ENCODE assay signal across 11 mouse cellular contexts in the genomic region with DNA sequence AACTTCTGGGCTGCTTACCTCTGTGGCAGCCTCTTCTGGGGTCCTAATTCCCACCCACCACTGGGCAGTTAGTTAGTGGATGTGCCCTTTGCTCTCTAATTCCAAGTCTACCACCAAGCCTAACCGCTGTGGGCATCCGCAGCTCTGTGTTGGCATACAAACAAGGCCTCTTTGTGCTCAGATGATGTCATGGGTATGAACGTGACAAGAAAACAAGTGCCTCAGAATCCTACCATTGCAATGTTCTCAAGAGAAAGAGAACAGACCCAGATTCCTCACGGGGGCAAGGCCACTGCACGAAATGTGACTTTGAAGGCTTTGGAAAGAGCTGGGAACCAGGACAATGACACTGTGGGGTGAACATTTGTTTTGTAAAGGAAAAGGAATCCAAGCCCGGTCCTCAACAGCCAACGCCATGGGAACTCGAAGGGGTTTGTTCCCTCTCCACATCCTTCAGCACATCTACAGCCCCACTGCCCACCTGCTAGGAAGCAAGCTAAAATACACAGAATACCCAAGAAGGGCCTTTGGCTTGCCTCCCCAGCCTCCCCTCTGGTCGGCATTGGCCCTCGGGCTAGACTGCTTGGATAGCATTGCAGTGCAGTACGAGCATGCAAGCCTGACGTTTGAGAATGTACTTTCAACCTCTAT.
DNase-seq lines count a peak whose midpoint lies in the region; ATAC-seq and TF ChIP-seq lines count a peak whose summit lies in the region.
"Had no signal": no experiment of that assay in that cellular context is flagged by ENCODE, and none has a peak within 500 bp of the region (broad histone marks: within the 10 kb centered on the region; RNA-seq: fewer than 3 reads in every experiment).

No protein-coding gene starts in this region.

- H3K27ac ChIP-seq in embryonic facial prominence, embryonic 14.5 days (replicated peaks; ENCODE audit: low read depth, low read length), result no peak overlapping the region
- no peak overlapping the region for H3K27ac ChIP-seq in embryonic facial prominence, embryonic 10.5 days (replicated peaks)
- H3K27ac ChIP-seq in forebrain, embryonic 11.5 days (ENCODE audit: low read depth, low read length), result peak overlapping the region; percentile 71
- peak overlapping the region; percentile 93 for H3K27ac ChIP-seq in layer of hippocampus, adult 2 months
- peak overlapping the region; percentile 68 for H3K27ac ChIP-seq in midbrain, embryonic 15.5 days
- H3K27ac ChIP-seq in kidney, embryonic 15.5 days, result no peak overlapping the region
- H3K27ac ChIP-seq: liver, embryonic 15.5 days; stomach, postnatal 0 days had no signal

- TF ChIP-seq CTCF in layer of hippocampus, adult 2 months (conservative IDR thresholded peaks at IDR 0.05), result no peak

- no peak overlapping the region for H3K4me3 ChIP-seq in embryonic facial prominence, embryonic 14.5 days (ENCODE audit: low read depth, low read length)
- H3K4me3 ChIP-seq in embryonic facial prominence, embryonic 10.5 days, result no peak overlapping the region
- H3K4me3 ChIP-seq in forebrain, embryonic 11.5 days (ENCODE audit: low read depth, low read length), result no peak overlapping the region
- H3K4me3 ChIP-seq in layer of hippocampus, adult 2 months, result no peak overlapping the region
- H3K4me3 ChIP-seq in midbrain, embryonic 15.5 days, result no peak overlapping the region
- no peak overlapping the region for H3K4me3 ChIP-seq in kidney, embryonic 15.5 days (replicated peaks)
- H3K4me3 ChIP-seq: liver, embryonic 15.5 days had no signal

- no peaks in the 10 kb centered on the region for H3K27me3 ChIP-seq in embryonic facial prominence, embryonic 14.5 days (replicated peaks; ENCODE audit: control insufficient read depth, insufficient read depth, low read length)
- no peaks in the 10 kb centered on the region for H3K27me3 ChIP-seq in embryonic facial prominence, embryonic 10.5 days (replicated peaks; ENCODE audit: low read depth, poor library complexity, severe bottlenecking)
- H3K27me3 ChIP-seq in forebrain, embryonic 11.5 days (ENCODE audit: control insufficient read depth, insufficient read depth, low read length), result no peaks in the 10 kb centered on the region
- H3K27me3 ChIP-seq in midbrain, embryonic 15.5 days (replicated peaks), result no peaks in the 10 kb centered on the region
- H3K27me3 ChIP-seq in kidney, embryonic 15.5 days, result no peaks in the 10 kb centered on the region
- H3K27me3 ChIP-seq: liver, embryonic 15.5 days had no signal

- no peak overlapping the region for H3K9ac ChIP-seq in embryonic facial prominence, embryonic 14.5 days (ENCODE audit: low read depth, low read length)
- no peak overlapping the region for H3K9ac ChIP-seq in forebrain, embryonic 11.5 days (ENCODE audit: low read length)
- H3K9ac ChIP-seq in midbrain, embryonic 15.5 days, result no peak overlapping the region
- H3K9ac ChIP-seq in kidney, embryonic 15.5 days, result no peak overlapping the region
- H3K9ac ChIP-seq: liver, embryonic 15.5 days had no signal

- peak; percentile 26; the same call in 1 of the 2 replicates for ATAC-seq in embryonic facial prominence, embryonic 14.5 days (ENCODE audit: low read depth)
- ATAC-seq in forebrain, embryonic 11.5 days (replicated peaks; ENCODE audit: low FRiP score), result peak; percentile 86
- ATAC-seq in midbrain, embryonic 15.5 days (replicated peaks), result peak; percentile 62
- no peak for ATAC-seq in kidney, embryonic 15.5 days (replicated peaks; ENCODE audit: low FRiP score)

- H3K36me3 ChIP-seq in embryonic facial prominence, embryonic 14.5 days (ENCODE audit: control insufficient read depth, insufficient read depth, low read length), result no peaks in the 10 kb centered on the region
- no peaks in the 10 kb centered on the region for H3K36me3 ChIP-seq in embryonic facial prominence, embryonic 10.5 days (replicated peaks)
- H3K36me3 ChIP-seq in forebrain, embryonic 11.5 days (ENCODE audit: control insufficient read depth, insufficient read depth, low read length), result no peaks in the 10 kb centered on the region
- H3K36me3 ChIP-seq in midbrain, embryonic 15.5 days (replicated peaks), result no peaks in the 10 kb centered on the region
- H3K36me3 ChIP-seq in kidney, embryonic 15.5 days, result no peaks in the 10 kb centered on the region
- H3K36me3 ChIP-seq: liver, embryonic 15.5 days had no signal

- DNase-seq in embryonic facial prominence, embryonic 14.5 days (ENCODE audit: low spot score), result peak; percentile 33
- no peak for DNase-seq in embryonic facial prominence, embryonic 10.5 days (ENCODE audit: low spot score)
- no peak for DNase-seq in forebrain, embryonic 11.5 days (ENCODE audit: low spot score)
- peak; percentile 21 to 66 for DNase-seq in layer of hippocampus, adult 2 months (ENCODE audit: low spot score in 2 of 2)
- DNase-seq in testis, postnatal 10 days (ENCODE audit: low spot score), result no peak
- DNase-seq in kidney, adult 11 months, result no peak
- DNase-seq: heart, postnatal 10 days had no signal

- 64% methylated on average over 12 of the region's 12 CpGs for WGBS in embryonic facial prominence, embryonic 14.5 days
- WGBS in embryonic facial prominence, embryonic 10.5 days, result 71% methylated on average over 12 of the region's 12 CpGs
- 48% methylated on average over 12 of the region's 12 CpGs for WGBS in forebrain, embryonic 11.5 days
- WGBS in midbrain, embryonic 15.5 days, result 44% methylated on average over 12 of the region's 12 CpGs
- WGBS in kidney, embryonic 15.5 days, result 86% methylated on average over 12 of the region's 12 CpGs

- H3K4me2 ChIP-seq in embryonic facial prominence, embryonic 14.5 days (ENCODE audit: low read depth, low read length), result no peak overlapping the region
- H3K4me2 ChIP-seq in forebrain, embryonic 11.5 days (ENCODE audit: low read depth, low read length, severe bottlenecking), result no peak overlapping the region
- no peak overlapping the region for H3K4me2 ChIP-seq in midbrain, embryonic 15.5 days
- H3K4me2 ChIP-seq in kidney, embryonic 15.5 days, result no peak overlapping the region
- H3K4me2 ChIP-seq: liver, embryonic 15.5 days had no signal

- H3K9me3 ChIP-seq in embryonic facial prominence, embryonic 14.5 days (ENCODE audit: control insufficient read depth, low read length), result no peaks in the 10 kb centered on the region
- H3K9me3 ChIP-seq in embryonic facial prominence, embryonic 10.5 days, result no peaks in the 10 kb centered on the region
- H3K9me3 ChIP-seq in forebrain, embryonic 11.5 days (ENCODE audit: control insufficient read depth, low read length), result no peaks in the 10 kb centered on the region
- no peaks in the 10 kb centered on the region for H3K9me3 ChIP-seq in midbrain, embryonic 15.5 days
- H3K9me3 ChIP-seq in kidney, embryonic 15.5 days (replicated peaks), result no peaks in the 10 kb centered on the region
- H3K9me3 ChIP-seq: liver, embryonic 15.5 days had no signal

- H3K4me1 ChIP-seq in embryonic facial prominence, embryonic 14.5 days (ENCODE audit: control insufficient read depth, insufficient read depth, low read length), result no peaks in the 10 kb centered on the region
- H3K4me1 ChIP-seq in embryonic facial prominence, embryonic 10.5 days, result no peaks in the 10 kb centered on the region; the same call in 1 of the 2 replicates
- H3K4me1 ChIP-seq in forebrain, embryonic 11.5 days (replicated peaks; ENCODE audit: control insufficient read depth, insufficient read depth, low read length), result peaks cover 7% of the 10 kb centered on the region; the same call in 1 of the 2 replicates
- H3K4me1 ChIP-seq in midbrain, embryonic 15.5 days, result peaks cover 14% of the 10 kb centered on the region; the same call in 1 of the 2 replicates
- no peaks in the 10 kb centered on the region for H3K4me1 ChIP-seq in kidney, embryonic 15.5 days
- H3K4me1 ChIP-seq: liver, embryonic 15.5 days had no signal

Comparison
In these comparisons a context has a peak if more than half of its experiments do, and no peak if none do; other contexts are left out.
1. DNase-seq: peak in embryonic facial prominence, embryonic 14.5 days (single experiment) and layer of hippocampus, adult 2 months (2 of 2); none in embryonic facial prominence, embryonic 10.5 days (single experiment), forebrain, embryonic 11.5 days (single experiment), testis, postnatal 10 days (single experiment) and kidney, adult 11 months (single experiment).
2. H3K27ac ChIP-seq: peak in forebrain, embryonic 11.5 days (single experiment), layer of hippocampus, adult 2 months (single experiment) and midbrain, embryonic 15.5 days (single experiment); none in embryonic facial prominence, embryonic 14.5 days (single experiment), embryonic facial prominence, embryonic 10.5 days (single experiment) and kidney, embryonic 15.5 days (single experiment).